In genomic region chrX:11417861-11418260, GRCm38 (mm10) we compare ENCODE assay signal across 19 mouse cellular contexts.
DNase-seq lines count a peak whose midpoint lies in the region; ATAC-seq lines count a peak whose summit lies in the region.
"Had no signal": no experiment of that assay in that cellular context is flagged by ENCODE, and none has a peak within 500 bp of the region (broad histone marks: within the 10 kb centered on the region; RNA-seq: fewer than 3 reads in every experiment).

No protein-coding gene starts in this region.

- no peaks in the 10 kb centered on the region for H3K4me1 ChIP-seq in intestine, embryonic 16.5 days (ENCODE audit: control insufficient read depth, insufficient read depth, low read length)
- H3K4me1 ChIP-seq in intestine, embryonic 15.5 days (replicated peaks) = no peaks in the 10 kb centered on the region
- peaks cover 14% of the 10 kb centered on the region for H3K4me1 ChIP-seq in lung, embryonic 16.5 days (replicated peaks; ENCODE audit: control insufficient read depth, insufficient read depth, low read length)
- H3K4me1 ChIP-seq in heart, embryonic 15.5 days (replicated peaks) = peaks cover 25% of the 10 kb centered on the region

- no peak for ATAC-seq in intestine, embryonic 16.5 days
- no peak for ATAC-seq in intestine, embryonic 15.5 days
- peak; percentile 37 for ATAC-seq in lung, embryonic 16.5 days (ENCODE audit: low read depth)
- ATAC-seq in heart, embryonic 15.5 days (replicated peaks; ENCODE audit: insufficient number of reproducible peaks, insufficient read depth, low FRiP score, low read depth) = 0 out of 2 replicates have a peak, but pooled peaks have one; percentile 43
- ATAC-seq: forebrain, embryonic 14.5 days; midbrain, embryonic 16.5 days had no signal

- H3K27me3 ChIP-seq in intestine, embryonic 16.5 days (replicated peaks; ENCODE audit: control insufficient read depth, insufficient read depth, low read length) = no peaks in the 10 kb centered on the region; the same call in 1 of the 2 replicates
- no peaks in the 10 kb centered on the region for H3K27me3 ChIP-seq in intestine, embryonic 15.5 days (replicated peaks)
- no peaks in the 10 kb centered on the region for H3K27me3 ChIP-seq in lung, embryonic 16.5 days (ENCODE audit: control insufficient read depth, insufficient read depth, low read depth, low read length)
- H3K27me3 ChIP-seq in heart, embryonic 15.5 days = 0 out of 2 replicates have a peak, but pooled peaks cover 8% of the 10 kb centered on the region

- H3K9ac ChIP-seq in intestine, embryonic 16.5 days (ENCODE audit: low read depth, low read length) = no peak overlapping the region
- no peak overlapping the region for H3K9ac ChIP-seq in intestine, embryonic 15.5 days
- no peak overlapping the region for H3K9ac ChIP-seq in lung, embryonic 16.5 days (ENCODE audit: low read length)
- no peak overlapping the region for H3K9ac ChIP-seq in heart, embryonic 15.5 days
- H3K9ac ChIP-seq: hindbrain, embryonic 15.5 days; limb, embryonic 12.5 days had no signal

- H3K36me3 ChIP-seq in intestine, embryonic 16.5 days (ENCODE audit: control insufficient read depth, insufficient read depth, low read length) = no peaks in the 10 kb centered on the region
- no peaks in the 10 kb centered on the region for H3K36me3 ChIP-seq in intestine, embryonic 15.5 days
- H3K36me3 ChIP-seq in lung, embryonic 16.5 days (ENCODE audit: control insufficient read depth, insufficient read depth, low read length) = no peaks in the 10 kb centered on the region
- no peaks in the 10 kb centered on the region for H3K36me3 ChIP-seq in heart, embryonic 15.5 days
- H3K36me3 ChIP-seq: hindbrain, embryonic 15.5 days; limb, embryonic 12.5 days had no signal

- no peak for DNase-seq in lung, postnatal 14 days
- peak; percentile 35 for DNase-seq in lung, postnatal 10 days
- no peak for DNase-seq in retina, postnatal 1 day
- no peak for DNase-seq in thymus, postnatal 36 days
- DNase-seq: adrenal gland, adult 2 months; cerebellum, postnatal 36 days; right cerebral cortex, adult 18-20 months; thymus, adult 18-20 months had no signal

- no peak overlapping the region for H3K4me3 ChIP-seq in intestine, embryonic 16.5 days (ENCODE audit: low read length)
- no peak overlapping the region for H3K4me3 ChIP-seq in intestine, embryonic 15.5 days (replicated peaks)
- no peak overlapping the region for H3K4me3 ChIP-seq in lung, embryonic 16.5 days (ENCODE audit: low read length)
- no peak overlapping the region for H3K4me3 ChIP-seq in heart, embryonic 15.5 days
- H3K4me3 ChIP-seq: erythroblast, embryonic 14.5 days; hindbrain, embryonic 15.5 days; layer of hippocampus, adult 2 months; left cerebral cortex, adult 2 months; limb, embryonic 12.5 days had no signal

- WGBS in intestine, embryonic 16.5 days = 60% methylated on average over 4 of the region's 4 CpGs
- WGBS in intestine, embryonic 15.5 days = 66% methylated on average over 4 of the region's 4 CpGs
- WGBS in lung, embryonic 16.5 days = 39% methylated on average over 4 of the region's 4 CpGs
- WGBS in heart, embryonic 15.5 days = 33% methylated on average over 4 of the region's 4 CpGs

- H3K4me2 ChIP-seq in intestine, embryonic 16.5 days (ENCODE audit: low read depth, low read length) = no peak overlapping the region
- H3K4me2 ChIP-seq in intestine, embryonic 15.5 days (replicated peaks) = no peak overlapping the region
- H3K4me2 ChIP-seq in lung, embryonic 16.5 days (ENCODE audit: low read depth, low read length) = no peak overlapping the region
- H3K4me2 ChIP-seq in heart, embryonic 15.5 days = no peak overlapping the region
- H3K4me2 ChIP-seq: hindbrain, embryonic 15.5 days; limb, embryonic 12.5 days had no signal

- H3K9me3 ChIP-seq in intestine, embryonic 16.5 days (ENCODE audit: control insufficient read depth, low read length) = no peaks in the 10 kb centered on the region
- H3K9me3 ChIP-seq in intestine, embryonic 15.5 days = no peaks in the 10 kb centered on the region
- H3K9me3 ChIP-seq in lung, embryonic 16.5 days (ENCODE audit: control insufficient read depth, low read length) = no peaks in the 10 kb centered on the region
- H3K9me3 ChIP-seq in heart, embryonic 15.5 days (replicated peaks) = no peaks in the 10 kb centered on the region
- H3K9me3 ChIP-seq: hindbrain, embryonic 15.5 days; limb, embryonic 12.5 days had no signal

- H3K27ac ChIP-seq in intestine, embryonic 16.5 days (ENCODE audit: low read length) = peak overlapping the region; percentile 19; the same call in 1 of the 2 replicates
- no peak overlapping the region for H3K27ac ChIP-seq in intestine, embryonic 15.5 days
- H3K27ac ChIP-seq in lung, embryonic 16.5 days (ENCODE audit: low read length) = no peak overlapping the region; the same call in 1 of the 2 replicates
- peak overlapping the region; percentile 58 for H3K27ac ChIP-seq in heart, embryonic 15.5 days
- H3K27ac ChIP-seq: hindbrain, embryonic 15.5 days; layer of hippocampus, adult 2 months; left cerebral cortex, adult 2 months; limb, embryonic 12.5 days had no signal

Comparison
In these comparisons a context has a peak if more than half of its experiments do, and no peak if none do; other contexts are left out.
1. H3K27ac ChIP-seq: peak in intestine, embryonic 16.5 days (single experiment) and heart, embryonic 15.5 days (single experiment); none in intestine, embryonic 15.5 days (single experiment) and lung, embryonic 16.5 days (single experiment).
2. ATAC-seq: peak in lung, embryonic 16.5 days (single experiment) and heart, embryonic 15.5 days (single experiment); none in intestine, embryonic 16.5 days (single experiment) and intestine, embryonic 15.5 days (single experiment).